Mouse (Mus musculus) brain, embryonic 14.5 days (tissue): Measurements from ENCODE around the gene Acot4.

Experiments used
- CTCF ChIP-seq: fragments of 200-500 bp; IDR thresholded peaks from 2 replicates; pipeline ENCODE4 v1.5.1; 2012; ENCODE audit warnings: inconsistent platforms, mild to moderate bottlenecking, moderate library complexity, borderline replicate concordance; ENCODE audit not compliant: insufficient read depth, insufficient read length; ENCODE audit errors: extremely low read depth
- POLR2A ChIP-seq: fragments of 200-500 bp; IDR thresholded peaks from 2 replicates; pipeline ENCODE4 v1.6.1; 2012; ENCODE audit warnings: mild to moderate bottlenecking, inconsistent platforms, borderline replicate concordance; ENCODE audit not compliant: poor library complexity, insufficient read depth, insufficient read length, severe bottlenecking; ENCODE audit errors: extremely low read depth

DNA sequence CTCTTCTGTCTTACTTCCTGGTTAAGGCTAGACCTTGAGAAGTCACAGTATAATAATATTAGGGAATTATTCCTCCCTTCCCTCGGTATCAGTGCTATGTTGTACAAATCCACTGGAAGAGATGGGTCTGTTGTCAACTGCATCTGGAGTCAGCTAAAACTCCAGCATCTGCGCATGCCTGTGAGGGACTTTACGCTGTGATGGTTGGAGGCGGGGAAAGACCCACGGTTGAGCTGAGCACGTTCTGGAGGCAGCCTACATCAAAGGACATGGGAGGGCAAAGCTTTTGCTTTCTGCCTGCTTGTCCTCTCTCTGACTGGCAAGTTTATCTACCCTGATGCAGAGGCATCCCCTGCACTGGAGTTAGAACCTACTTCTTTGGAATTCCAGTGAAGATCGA, 12.3 kb upstream of the Acot4 start:
- TF ChIP-seq POLR2A, result no peak
- TF ChIP-seq CTCF, result no peak
